Mouse (Mus musculus) lung, adult 10 weeks (tissue): ENCODE measurements around the gene Cdk5rap3. TPM values are rescaled to one million over a fixed set of nuclear protein-coding genes. Genes with fewer than 3 reads are reported as not detected.

Experiments used
- polyA plus RNA-seq: library from polyadenylated mRNA; stranded (reverse); fragments of 350-450 nt; fragmentation: Illumina TruSeq; extraction: RNeasy Lipid Tissue Mini Kit (QIAGEN cat#74804); gene quantifications from one replicate; pipeline ENCODE4 v1.2.3, GENCODE M21; 2014; ENCODE audit warnings: low read depth, low replicate concordance; ENCODE audit not compliant: insufficient read depth

Cdk5rap3 gene
- 28.8 TPM for polyA plus RNA-seq

GRCm38 (mm10) chr11:96916044-96916884 lies at the start of gene Cdk5rap3:
Gene Cdk5rap3 (minus strand): TSS chr11:96916496.

GRCm38 (mm10) chr11:96943746-96944304 lies 27.5 kb upstream of the Cdk5rap3 start, which contains the start of gene Pnpo:
Gene Pnpo (minus strand): TSS chr11:96943986.

GRCm38 (mm10) chr11:96928088-96928487 lies 11.8 kb upstream of the Cdk5rap3 start, which contains the start of gene Prr15l:
Gene Prr15l (plus strand): TSS chr11:96928104.

Other genes starting within 250 kb of the Cdk5rap3 start
- gene Snx11, start 138.9 kb downstream of the Cdk5rap3 start, polyA plus RNA-seq, result 19.2 TPM
- 30.2 TPM for gene Cbx1, start 127.4 kb downstream of the Cdk5rap3 start, polyA plus RNA-seq
- 97.1 TPM for gene Nfe2l1, start 86.5 kb downstream of the Cdk5rap3 start, polyA plus RNA-seq
- 43.4 TPM for gene Copz2, start 66.6 kb downstream of the Cdk5rap3 start, polyA plus RNA-seq
- 99.6 TPM for gene Prr15l, start 11.6 kb upstream of the Cdk5rap3 start, polyA plus RNA-seq
- 18.9 TPM for gene Pnpo, start 27.5 kb upstream of the Cdk5rap3 start, polyA plus RNA-seq
- gene Sp2, start 66.5 kb upstream of the Cdk5rap3 start, polyA plus RNA-seq, result 6.9 TPM
- gene Sp6, start 96.9 kb upstream of the Cdk5rap3 start, polyA plus RNA-seq, result 2.2 TPM
- 12.5 TPM for gene Scrn2, start 113.4 kb upstream of the Cdk5rap3 start, polyA plus RNA-seq
- gene Lrrc46, start 124.9 kb upstream of the Cdk5rap3 start, polyA plus RNA-seq, result 4.8 TPM
- 40.3 TPM for gene Mrpl10, start 125.1 kb upstream of the Cdk5rap3 start, polyA plus RNA-seq
- 5.0 TPM for gene Osbpl7, start 134.1 kb upstream of the Cdk5rap3 start, polyA plus RNA-seq
- gene Tbx21, start 198.8 kb upstream of the Cdk5rap3 start, polyA plus RNA-seq, result 1.2 TPM
- 20.8 TPM for gene Tbkbp1, start 235.0 kb upstream of the Cdk5rap3 start, polyA plus RNA-seq